Mouse (Mus musculus): ENCODE measurements around the gene Atl3. TPM values are rescaled to one million over a fixed set of nuclear protein-coding genes. Genes with fewer than 3 reads are reported as not detected.

Atl3 gene
- polyA plus RNA-seq, 1 experiment from 2014 or later, result 10.3 TPM

- no peaks in the 10 kb centered on the region for H3K9me3 ChIP-seq (replicated peaks)
- H3K9ac ChIP-seq, result no peak overlapping the region
- H3K27ac ChIP-seq (ENCODE audit: poor library complexity, severe bottlenecking), result no peak overlapping the region
- no peak overlapping the region for H3K4me2 ChIP-seq
- H3K4me3 ChIP-seq, result no peak overlapping the region
- H3K4me1 ChIP-seq (replicated peaks), result peaks cover 6% of the 10 kb centered on the region
- 88% methylated on average over 1 of the region's 1 CpGs for WGBS
- no peaks in the 10 kb centered on the region for H3K27me3 ChIP-seq (replicated peaks)
- ATAC-seq (ENCODE audit: insufficient number of reproducible peaks, low FRiP score), result no peak
- no peaks in the 10 kb centered on the region for H3K36me3 ChIP-seq
These were observed 6.9 kb downstream of the Atl3 start for GRCm38 (mm10) chr19:7500701-7501100.

GRCm38 (mm10) chr19:7502432-7502831 lies 8.6 kb downstream of the Atl3 start:
- no peak overlapping the region for H3K27ac ChIP-seq (ENCODE audit: poor library complexity, severe bottlenecking)
- no peak overlapping the region for H3K4me3 ChIP-seq
- H3K4me2 ChIP-seq, result no peak overlapping the region
- peaks cover 4% of the 10 kb centered on the region for H3K4me1 ChIP-seq (replicated peaks)
- H3K9me3 ChIP-seq (replicated peaks), result no peaks in the 10 kb centered on the region
- H3K9ac ChIP-seq, result no peak overlapping the region
- H3K36me3 ChIP-seq, result no peaks in the 10 kb centered on the region
- no peak for ATAC-seq (ENCODE audit: insufficient number of reproducible peaks, low FRiP score)
- 79% methylated on average over 2 of the region's 2 CpGs for WGBS
- no peaks in the 10 kb centered on the region for H3K27me3 ChIP-seq (replicated peaks)

GRCm38 (mm10) chr19:7506321-7506720 lies 12.5 kb downstream of the Atl3 start:
- Histone ChIP-seq H3K27me3 (replicated peaks) (no peaks in the 10 kb centered on the region), H3K36me3 (peaks cover 17% of the 10 kb centered on the region), H3K4me2 (no peak overlapping the region), H3K27ac (ENCODE audit: poor library complexity, severe bottlenecking) (no peak overlapping the region), H3K9ac (no peak overlapping the region), H3K9me3 (replicated peaks) (no peaks in the 10 kb centered on the region), H3K4me1 (replicated peaks) (peaks cover 10% of the 10 kb centered on the region), H3K4me3 (no peak overlapping the region)
- 82% methylated on average over 1 of the region's 1 CpGs for WGBS
- no peak for ATAC-seq (ENCODE audit: insufficient number of reproducible peaks, low FRiP score)

GRCm38 (mm10) chr19:7508026-7508425 lies 14.2 kb downstream of the Atl3 start:
- Histone ChIP-seq H3K9me3 (replicated peaks) (no peaks in the 10 kb centered on the region), H3K27me3 (replicated peaks) (no peaks in the 10 kb centered on the region), H3K36me3 (peaks cover 23% of the 10 kb centered on the region), H3K4me1 (replicated peaks) (peaks cover 10% of the 10 kb centered on the region), H3K9ac (no peak overlapping the region), H3K4me2 (no peak overlapping the region), H3K27ac (ENCODE audit: poor library complexity, severe bottlenecking) (no peak overlapping the region), H3K4me3 (no peak overlapping the region)
- 54% methylated on average over 4 of the region's 4 CpGs for WGBS
- no peak for ATAC-seq (ENCODE audit: insufficient number of reproducible peaks, low FRiP score)

GRCm38 (mm10) chr19:7516437-7516836 lies 22.6 kb downstream of the Atl3 start:
- Histone ChIP-seq H3K9me3 (replicated peaks) (no peaks in the 10 kb centered on the region), H3K27ac (ENCODE audit: poor library complexity, severe bottlenecking) (no peak overlapping the region), H3K27me3 (replicated peaks) (no peaks in the 10 kb centered on the region), H3K9ac (no peak overlapping the region), H3K4me1 (replicated peaks) (peaks cover 7% of the 10 kb centered on the region; the same call in 1 of the 2 replicates), H3K36me3 (peaks cover 35% of the 10 kb centered on the region), H3K4me3 (no peak overlapping the region), H3K4me2 (no peak overlapping the region)
- WGBS, result 75% methylated on average over 1 of the region's 1 CpGs
- no peak for ATAC-seq (ENCODE audit: insufficient number of reproducible peaks, low FRiP score)

GRCm38 (mm10) chr19:7521619-7522018 lies 27.8 kb downstream of the Atl3 start:
- H3K4me2 ChIP-seq, result no peak overlapping the region
- H3K27me3 ChIP-seq (replicated peaks), result no peaks in the 10 kb centered on the region
- no peak for ATAC-seq (ENCODE audit: insufficient number of reproducible peaks, low FRiP score)
- H3K36me3 ChIP-seq, result peaks cover 56% of the 10 kb centered on the region
- H3K4me3 ChIP-seq, result no peak overlapping the region
- no peaks in the 10 kb centered on the region; the same call in 1 of the 2 replicates for H3K9me3 ChIP-seq (replicated peaks)
- H3K27ac ChIP-seq (ENCODE audit: poor library complexity, severe bottlenecking), result no peak overlapping the region
- H3K4me1 ChIP-seq (replicated peaks), result peaks cover 7% of the 10 kb centered on the region; the same call in 1 of the 2 replicates
- no peak overlapping the region for H3K9ac ChIP-seq
- 86% methylated on average over 3 of the region's 3 CpGs for WGBS

GRCm38 (mm10) chr19:7522856-7523255 lies 29.0 kb downstream of the Atl3 start:
- Histone ChIP-seq H3K4me3 (no peak overlapping the region), H3K4me1 (replicated peaks) (peaks cover 7% of the 10 kb centered on the region; the same call in 1 of the 2 replicates), H3K36me3 (peaks cover 48% of the 10 kb centered on the region), H3K27ac (ENCODE audit: poor library complexity, severe bottlenecking) (no peak overlapping the region), H3K9me3 (replicated peaks) (no peaks in the 10 kb centered on the region; the same call in 1 of the 2 replicates), H3K27me3 (replicated peaks) (no peaks in the 10 kb centered on the region), H3K9ac (no peak overlapping the region), H3K4me2 (no peak overlapping the region)
- WGBS, result 92% methylated on average over 2 of the region's 2 CpGs
- no peak for ATAC-seq (ENCODE audit: insufficient number of reproducible peaks, low FRiP score)

DNA sequence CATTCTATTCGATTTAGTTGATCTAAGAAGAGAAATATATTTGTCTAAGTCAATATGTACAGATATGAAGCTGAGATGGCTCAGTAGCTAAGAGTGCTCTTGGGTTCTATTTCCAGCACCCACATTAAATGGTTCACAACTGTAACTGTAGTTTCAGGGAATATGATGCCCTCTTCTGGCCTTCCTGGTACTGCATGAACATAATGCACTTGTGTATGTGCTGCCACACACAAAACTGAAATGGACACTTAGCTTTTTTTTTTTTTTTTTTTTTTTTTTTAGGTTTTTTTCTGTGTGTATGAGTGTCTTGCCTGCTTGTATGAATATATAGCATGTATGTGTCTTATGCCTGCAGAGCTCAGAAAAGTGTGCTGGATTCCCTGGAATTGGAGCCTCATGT lies 29.5 kb downstream of the Atl3 start:
- no peaks in the 10 kb centered on the region; the same call in 1 of the 2 replicates for H3K9me3 ChIP-seq (replicated peaks)
- no peaks in the 10 kb centered on the region for H3K27me3 ChIP-seq (replicated peaks)
- H3K4me3 ChIP-seq, result no peak overlapping the region
- WGBS, result 91% methylated on average over 1 of the region's 1 CpGs
- peaks cover 7% of the 10 kb centered on the region; the same call in 1 of the 2 replicates for H3K4me1 ChIP-seq (replicated peaks)
- H3K4me2 ChIP-seq, result no peak overlapping the region
- H3K27ac ChIP-seq (ENCODE audit: poor library complexity, severe bottlenecking), result no peak overlapping the region
- no peak overlapping the region for H3K9ac ChIP-seq
- H3K36me3 ChIP-seq, result peaks cover 47% of the 10 kb centered on the region
- ATAC-seq (ENCODE audit: insufficient number of reproducible peaks, low FRiP score), result no peak

DNA sequence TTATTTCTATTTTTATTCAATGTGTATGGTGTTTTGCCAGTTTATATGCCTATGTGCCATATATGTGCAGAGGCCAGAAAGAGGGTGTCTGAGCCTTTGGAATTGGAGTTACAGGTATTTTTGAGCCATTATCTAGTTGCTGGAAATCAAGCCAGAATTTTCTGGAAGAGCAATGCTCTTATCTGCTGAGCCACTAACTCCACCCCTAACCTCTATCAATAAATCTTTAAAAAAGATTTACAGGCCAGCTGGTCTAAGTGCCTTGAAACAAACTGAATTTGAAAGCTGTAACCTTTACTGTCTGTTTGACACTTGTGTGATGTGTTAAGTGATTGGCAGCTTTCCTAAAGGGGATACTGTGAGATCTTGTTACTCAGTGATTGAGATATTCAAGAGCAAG lies 29.9 kb downstream of the Atl3 start:
- no peak overlapping the region for H3K27ac ChIP-seq (ENCODE audit: poor library complexity, severe bottlenecking)
- H3K9me3 ChIP-seq (replicated peaks), result no peaks in the 10 kb centered on the region; the same call in 1 of the 2 replicates
- no peak overlapping the region for H3K4me3 ChIP-seq
- no peaks in the 10 kb centered on the region for H3K27me3 ChIP-seq (replicated peaks)
- no peak overlapping the region for H3K9ac ChIP-seq
- peaks cover 4% of the 10 kb centered on the region; the same call in 1 of the 2 replicates for H3K4me1 ChIP-seq (replicated peaks)
- ATAC-seq (ENCODE audit: insufficient number of reproducible peaks, low FRiP score), result no peak
- H3K36me3 ChIP-seq, result peaks cover 43% of the 10 kb centered on the region
- no peak overlapping the region for H3K4me2 ChIP-seq

DNA sequence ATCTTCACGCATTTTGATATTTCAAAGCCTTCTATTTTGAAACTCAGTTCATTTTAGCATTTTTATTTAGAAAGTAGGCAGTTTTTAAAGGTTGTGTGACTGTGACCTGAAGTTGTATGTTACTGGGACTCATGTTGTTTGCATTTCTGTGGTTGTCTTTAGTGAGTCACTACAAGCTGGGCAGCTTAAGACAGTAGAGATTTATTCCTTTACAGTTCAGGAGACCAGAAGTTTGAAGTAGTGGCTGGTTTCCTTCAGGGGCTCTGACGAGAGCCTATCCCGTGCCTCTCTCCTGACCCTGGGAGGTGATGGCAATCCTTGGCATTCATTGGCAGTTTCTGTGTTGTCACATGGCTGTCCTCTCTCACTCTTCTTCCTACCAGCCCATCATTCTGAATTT lies 31.0 kb downstream of the Atl3 start:
- Histone ChIP-seq H3K4me3 (no peak overlapping the region), H3K4me1 (replicated peaks) (no peaks in the 10 kb centered on the region), H3K27me3 (replicated peaks) (no peaks in the 10 kb centered on the region), H3K4me2 (no peak overlapping the region), H3K36me3 (peaks cover 43% of the 10 kb centered on the region), H3K9ac (no peak overlapping the region), H3K9me3 (replicated peaks) (no peaks in the 10 kb centered on the region; the same call in 1 of the 2 replicates), H3K27ac (ENCODE audit: poor library complexity, severe bottlenecking) (no peak overlapping the region)
- ATAC-seq (ENCODE audit: insufficient number of reproducible peaks, low FRiP score), result no peak
- WGBS, result 75% methylated on average over 3 of the region's 3 CpGs

DNA sequence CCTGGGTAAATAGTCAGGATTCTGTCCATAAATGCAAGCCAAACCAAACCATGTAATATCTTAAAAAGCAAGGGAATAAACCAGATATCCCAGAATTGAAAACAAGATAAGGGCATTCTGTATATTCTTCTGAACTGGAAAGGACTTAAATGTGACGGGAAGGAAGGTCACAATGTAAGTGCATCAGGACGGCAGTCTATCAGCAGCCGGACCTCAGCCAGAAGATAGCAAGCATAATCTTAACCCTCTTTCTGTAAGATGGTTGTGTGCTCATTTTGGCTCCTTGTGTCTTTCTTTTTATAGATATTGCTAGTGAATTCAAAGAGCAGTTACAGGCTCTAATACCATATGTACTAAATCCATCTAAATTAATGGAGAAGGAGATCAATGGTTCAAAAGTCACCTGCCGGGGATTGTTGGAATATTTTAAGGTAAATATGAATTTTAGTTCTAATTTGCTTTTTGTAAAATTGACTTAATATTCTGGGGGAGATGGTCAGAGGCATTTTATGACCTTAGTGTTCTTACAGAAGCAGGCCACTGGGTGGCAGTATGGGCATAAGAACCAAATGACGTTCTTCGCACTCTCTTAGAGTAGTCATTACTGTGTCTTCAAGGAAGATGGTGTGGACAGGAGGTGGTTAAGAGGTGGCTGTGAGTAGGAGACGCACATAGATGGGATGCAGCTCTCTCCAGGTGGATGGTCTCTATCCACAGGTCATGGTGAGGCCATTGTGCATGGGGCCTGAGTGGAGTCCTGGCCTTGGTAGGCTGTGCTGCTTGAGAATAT lies 35.0 kb downstream of the Atl3 start:
- no peak overlapping the region for H3K4me2 ChIP-seq
- no peaks in the 10 kb centered on the region for H3K27me3 ChIP-seq (replicated peaks)
- WGBS, result 42% methylated on average over 7 of the region's 7 CpGs
- no peak overlapping the region for H3K4me3 ChIP-seq
- H3K9ac ChIP-seq, result no peak overlapping the region
- H3K27ac ChIP-seq (ENCODE audit: poor library complexity, severe bottlenecking), result no peak overlapping the region
- no peaks in the 10 kb centered on the region for H3K4me1 ChIP-seq (replicated peaks)
- peaks cover 47% of the 10 kb centered on the region for H3K36me3 ChIP-seq
- H3K9me3 ChIP-seq (replicated peaks), result no peaks in the 10 kb centered on the region
- no peak for ATAC-seq (ENCODE audit: insufficient number of reproducible peaks, low FRiP score)

- Histone ChIP-seq H3K27me3 (replicated peaks) (no peaks in the 10 kb centered on the region), H3K4me2 (no peak overlapping the region), H3K36me3 (peaks cover 49% of the 10 kb centered on the region), H3K9me3 (replicated peaks) (no peaks in the 10 kb centered on the region), H3K27ac (ENCODE audit: poor library complexity, severe bottlenecking) (no peak overlapping the region), H3K9ac (no peak overlapping the region), H3K4me1 (replicated peaks) (no peaks in the 10 kb centered on the region), H3K4me3 (no peak overlapping the region)
- 92% methylated on average over 5 of the region's 5 CpGs for WGBS
- no peak for ATAC-seq (ENCODE audit: insufficient number of reproducible peaks, low FRiP score)
These were observed 38.1 kb downstream of the Atl3 start for GRCm38 (mm10) chr19:7531906-7532305.
